Mouse (Mus musculus) limb, embryonic 11.5 days (tissue): Measurements from ENCODE around the gene Rhbdd2. TPM values are rescaled to one million over a fixed set of nuclear protein-coding genes. Genes with fewer than 3 reads are reported as not detected.

Experiments
- ATAC-seq: fragments of 200-750 bp; cut with Nextera tagmentation; 2 replicates; pipeline ENCODE4 v1.8.0; 2017; ENCODE audit warnings: low read depth; ENCODE audit not compliant: insufficient number of reproducible peaks, low FRiP score, low TSS enrichment
- DNase-seq: peaks from one replicate; pipeline ENCODE4 v3.0.0-alpha.2; 2015; ENCODE audit warnings: low spot score
- H3K27ac ChIP-seq: fragments of 300-500 bp; sonication (generic); replicated peaks from 2 replicates; pipeline ENCODE4 v1.5.1; 2014; ENCODE audit warnings: low read depth, mild to moderate bottlenecking, low read length
- H3K27me3 ChIP-seq: fragments of 300-500 bp; sonication (generic); 2 replicates; pipeline ENCODE4 v1.6.1; 2014; ENCODE audit warnings: mild to moderate bottlenecking, low read length, mixed read lengths; ENCODE audit not compliant: control insufficient read depth, insufficient read depth
- H3K36me3 ChIP-seq: fragments of 300-500 bp; sonication (generic); 2 replicates; pipeline ENCODE4 v1.6.1; 2014; ENCODE audit warnings: mild to moderate bottlenecking, low read length, moderate library complexity, mixed read lengths; ENCODE audit not compliant: control insufficient read depth, insufficient read depth
- H3K4me1 ChIP-seq: fragments of 300-500 bp; sonication (generic); 2 replicates; pipeline ENCODE4 v1.6.1; 2014; ENCODE audit warnings: low read length, mixed read lengths; ENCODE audit not compliant: control insufficient read depth, insufficient read depth
- H3K4me2 ChIP-seq: fragments of 300-500 bp; sonication (generic); 2 replicates; pipeline ENCODE4 v1.6.1; 2014; ENCODE audit warnings: low read depth, mild to moderate bottlenecking, moderate library complexity; ENCODE audit not compliant: severe bottlenecking
- H3K4me3 ChIP-seq: fragments of 300-500 bp; sonication (generic); 2 replicates; pipeline ENCODE4 v1.5.1; 2014; ENCODE audit warnings: low read depth, low read length
- H3K9ac ChIP-seq: fragments of 300-500 bp; sonication (generic); 2 replicates; pipeline ENCODE4 v1.6.1; 2014; ENCODE audit warnings: mild to moderate bottlenecking, low read length
- H3K9me3 ChIP-seq: fragments of 300-500 bp; sonication (generic); 2 replicates; pipeline ENCODE4 v1.6.1; 2016; ENCODE audit warnings: low read length; ENCODE audit not compliant: control insufficient read depth
- WGBS: fragments of 180-500 bp; shearing (Covaris S2); extraction: QIAGEN DNeasy Blood & Tissue Kit; methylation state at CpG from one replicate; pipeline ENCODE4 v1.1.7; 2014; 5-methylcytosine and 5-hydroxymethylcytosine counted together
- polyA plus RNA-seq: library from polyadenylated mRNA; unstranded; fragments of >200 nt; fragmentation: Nextera tagmentation; extraction: Ambion mirVana; gene quantifications from 2 replicates; pipeline ENCODE4 v1.2.1, GENCODE M21; 2014

Gene Rhbdd2
- polyA plus RNA-seq, 1 experiment from 2014 or later, result 55.3 TPM

- no peaks in the 10 kb centered on the region for H3K36me3 ChIP-seq
- 84% methylated on average over 9 of the region's 9 CpGs for WGBS
- H3K27me3 ChIP-seq, result no peaks in the 10 kb centered on the region
- ATAC-seq, result no peak
- no peak overlapping the region for H3K4me3 ChIP-seq
- DNase-seq, result no peak
- no peak overlapping the region for H3K9ac ChIP-seq
- H3K4me2 ChIP-seq, result no peak overlapping the region
- H3K27ac ChIP-seq, result no peak overlapping the region
- H3K4me1 ChIP-seq, result peaks cover 5% of the 10 kb centered on the region; the same call in 1 of the 2 replicates
- H3K9me3 ChIP-seq, result no peaks in the 10 kb centered on the region
Observed at GRCm38 (mm10) chr5:135648461-135649308, 16.3 kb downstream of the Rhbdd2 start.

- no peak overlapping the region for H3K4me3 ChIP-seq
- no peaks in the 10 kb centered on the region for H3K9me3 ChIP-seq
- no peaks in the 10 kb centered on the region for H3K36me3 ChIP-seq
- WGBS, result 95% methylated on average over 1 of the region's 1 CpGs
- no peak overlapping the region for H3K27ac ChIP-seq
- H3K4me1 ChIP-seq, result peaks cover 5% of the 10 kb centered on the region; the same call in 1 of the 2 replicates
- no peak for DNase-seq
- H3K4me2 ChIP-seq, result no peak overlapping the region
- no peak for ATAC-seq
- no peaks in the 10 kb centered on the region for H3K27me3 ChIP-seq
- no peak overlapping the region for H3K9ac ChIP-seq
Observed at GRCm38 (mm10) chr5:135649309-135649633, 16.9 kb downstream of the Rhbdd2 start.

GRCm38 (mm10) chr5:135651536-135651935 is 19.1 kb downstream of the Rhbdd2 start:
- H3K36me3 ChIP-seq, result no peaks in the 10 kb centered on the region
- no peak overlapping the region for H3K4me2 ChIP-seq
- no peak overlapping the region for H3K4me3 ChIP-seq
- no peak overlapping the region for H3K27ac ChIP-seq
- no peaks in the 10 kb centered on the region for H3K9me3 ChIP-seq
- H3K27me3 ChIP-seq, result no peaks in the 10 kb centered on the region
- H3K9ac ChIP-seq, result no peak overlapping the region
- ATAC-seq, result no peak
- no peak for DNase-seq
- peaks cover 5% of the 10 kb centered on the region; the same call in 1 of the 2 replicates for H3K4me1 ChIP-seq
- 78% methylated on average over 3 of the region's 3 CpGs for WGBS

GRCm38 (mm10) chr5:135653209-135653608 is 20.8 kb downstream of the Rhbdd2 start:
- no peak overlapping the region for H3K27ac ChIP-seq
- DNase-seq, result no peak

GRCm38 (mm10) chr5:135656046-135656445 is 23.6 kb downstream of the Rhbdd2 start:
- H3K4me1 ChIP-seq, result peaks cover 5% of the 10 kb centered on the region; the same call in 1 of the 2 replicates
- no peak overlapping the region for H3K9ac ChIP-seq
- no peak overlapping the region for H3K4me3 ChIP-seq
- WGBS, result 63% methylated on average over 5 of the region's 5 CpGs
- no peaks in the 10 kb centered on the region for H3K9me3 ChIP-seq
- no peak overlapping the region for H3K4me2 ChIP-seq
- no peak overlapping the region for H3K27ac ChIP-seq
- no peaks in the 10 kb centered on the region for H3K27me3 ChIP-seq
- ATAC-seq (no peak), DNase-seq (no peak)
- H3K36me3 ChIP-seq, result no peaks in the 10 kb centered on the region; the same call in 1 of the 2 replicates

More at GRCm38 (mm10) chr5:135653209-135653608, 20.8 kb downstream of the Rhbdd2 start:
- H3K36me3 ChIP-seq, result no peaks in the 10 kb centered on the region; the same call in 1 of the 2 replicates
- H3K4me1 ChIP-seq, result peaks cover 5% of the 10 kb centered on the region; the same call in 1 of the 2 replicates
- ATAC-seq, result no peak
- no peak overlapping the region for H3K4me3 ChIP-seq
- no peak overlapping the region for H3K4me2 ChIP-seq
- 85% methylated on average over 2 of the region's 2 CpGs for WGBS
- no peaks in the 10 kb centered on the region for H3K9me3 ChIP-seq
- H3K27me3 ChIP-seq, result no peaks in the 10 kb centered on the region
- H3K9ac ChIP-seq, result no peak overlapping the region

- no peaks in the 10 kb centered on the region; the same call in 1 of the 2 replicates for H3K36me3 ChIP-seq
- H3K9ac ChIP-seq, result no peak overlapping the region
- DNase-seq, result no peak
- no peak overlapping the region for H3K4me3 ChIP-seq
- H3K9me3 ChIP-seq, result no peaks in the 10 kb centered on the region
- H3K4me2 ChIP-seq, result no peak overlapping the region
- H3K4me1 ChIP-seq, result peaks cover 5% of the 10 kb centered on the region; the same call in 1 of the 2 replicates
- no peak for ATAC-seq
- WGBS, result 90% methylated on average over 5 of the region's 5 CpGs
- H3K27ac ChIP-seq, result no peak overlapping the region
- H3K27me3 ChIP-seq, result no peaks in the 10 kb centered on the region
Observed at GRCm38 (mm10) chr5:135657128-135657527, 24.7 kb downstream of the Rhbdd2 start.

GRCm38 (mm10) chr5:135657703-135658373 is 25.4 kb downstream of the Rhbdd2 start:
- no peak overlapping the region for H3K4me3 ChIP-seq
- 54% methylated on average over 17 of the region's 17 CpGs for WGBS
- no peak overlapping the region for H3K27ac ChIP-seq
- H3K9ac ChIP-seq, result no peak overlapping the region
- no peak for DNase-seq
- no peaks in the 10 kb centered on the region for H3K9me3 ChIP-seq
- peak overlapping the region; percentile 24 for H3K4me2 ChIP-seq
- H3K27me3 ChIP-seq, result no peaks in the 10 kb centered on the region
- ATAC-seq, result no peak
- no peaks in the 10 kb centered on the region; the same call in 1 of the 2 replicates for H3K36me3 ChIP-seq
- H3K4me1 ChIP-seq, result peaks cover 5% of the 10 kb centered on the region; the same call in 1 of the 2 replicates

GRCm38 (mm10) chr5:135659956-135660355 is 27.5 kb downstream of the Rhbdd2 start:
- no peak for DNase-seq
- no peak for ATAC-seq
- 72% methylated on average over 4 of the region's 4 CpGs for WGBS
- Histone ChIP-seq H3K9ac (no peak overlapping the region), H3K36me3 (no peaks in the 10 kb centered on the region; the same call in 1 of the 2 replicates), H3K4me1 (no peaks in the 10 kb centered on the region), H3K27me3 (no peaks in the 10 kb centered on the region), H3K9me3 (no peaks in the 10 kb centered on the region), H3K4me3 (no peak overlapping the region), H3K4me2 (no peak overlapping the region), H3K27ac (no peak overlapping the region)
